Mouse (Mus musculus): Measurements from ENCODE around the gene Pla1a.

The Pla1a gene

DNA sequence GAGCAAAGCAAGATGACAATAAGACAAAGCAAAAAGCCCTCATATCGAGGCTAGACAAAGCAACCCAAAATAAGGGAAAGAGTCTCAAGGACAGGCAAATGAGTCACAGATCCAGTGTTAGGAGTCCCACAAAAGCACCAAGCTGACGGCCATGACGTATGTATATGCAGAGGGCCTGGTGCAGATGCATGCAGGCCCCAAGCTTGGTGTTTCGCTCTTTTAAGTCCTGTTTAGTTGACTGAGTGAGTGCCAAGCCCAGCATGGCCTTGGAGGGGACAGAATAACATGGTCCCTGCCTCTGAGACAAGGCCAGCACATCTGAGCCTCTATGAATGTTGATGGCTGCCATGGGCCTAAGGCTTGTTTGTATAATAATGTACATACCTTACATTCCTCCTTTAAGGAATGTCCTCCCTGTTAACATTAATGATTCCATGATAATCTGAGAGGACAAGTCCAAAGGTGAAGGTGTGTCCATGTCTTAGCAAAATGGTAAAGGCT, 1.4 kb upstream of the Pla1a start:
- no peak for DNase-seq (ENCODE audit: low spot score in 2 of 2)

DNA sequence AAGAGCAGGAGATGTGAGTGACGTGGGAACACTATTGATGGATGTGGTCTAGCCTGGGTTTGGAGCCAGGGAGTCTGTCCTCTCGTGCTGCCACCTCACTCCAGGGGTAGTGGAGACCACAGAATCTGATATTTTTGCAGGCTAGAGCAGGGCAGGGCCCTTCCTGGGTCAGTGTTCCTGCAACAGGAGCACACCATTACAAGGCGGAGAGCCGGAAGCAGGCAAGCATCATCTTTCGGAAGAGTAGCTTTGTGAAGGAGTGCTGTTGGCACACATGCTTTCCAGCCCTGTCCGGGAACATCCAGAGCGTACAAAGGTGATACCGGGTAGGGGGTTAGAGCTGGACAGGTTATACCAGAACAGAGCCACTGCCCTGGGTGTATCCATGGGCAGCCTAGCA, 569 bp upstream of the Pla1a start:
- no peak for DNase-seq (ENCODE audit: low spot score in 2 of 2)

DNA sequence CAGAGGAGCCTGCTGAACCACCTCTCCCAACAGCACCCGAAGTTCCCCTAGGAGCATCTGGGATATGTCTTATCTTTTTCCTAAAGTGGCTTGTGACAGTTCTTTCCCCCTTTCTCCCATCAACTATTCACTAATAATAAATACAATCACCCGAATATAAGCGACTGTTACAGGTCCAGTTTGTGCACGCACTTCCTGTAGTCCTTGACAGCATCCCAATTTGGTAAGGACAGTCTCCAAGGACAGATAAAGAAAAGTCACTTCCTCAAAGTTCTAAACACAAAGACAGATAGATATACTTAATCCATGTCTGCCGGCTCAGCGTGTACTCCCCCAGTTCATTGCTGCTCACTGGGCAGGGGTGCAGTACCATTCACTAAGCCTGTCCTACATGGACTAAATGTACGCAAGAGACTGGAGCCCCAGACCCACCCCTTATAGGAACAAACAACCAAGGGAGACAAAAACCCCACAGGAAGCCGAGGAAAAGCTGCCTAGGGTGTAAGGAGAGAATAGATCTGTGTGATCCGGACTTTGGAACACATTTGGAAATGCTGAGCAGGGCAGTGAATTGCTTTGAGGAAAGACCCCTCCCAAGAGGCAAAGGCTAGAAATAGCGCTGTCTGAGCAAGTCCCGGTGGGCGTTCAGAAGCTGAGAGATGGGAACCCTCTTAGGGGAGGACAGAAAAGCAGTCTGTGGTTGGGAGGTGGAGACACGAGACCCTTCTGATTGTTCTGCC, 1.3 kb downstream of the Pla1a start:
- no peak for DNase-seq (ENCODE audit: low spot score in 2 of 2)

DNA sequence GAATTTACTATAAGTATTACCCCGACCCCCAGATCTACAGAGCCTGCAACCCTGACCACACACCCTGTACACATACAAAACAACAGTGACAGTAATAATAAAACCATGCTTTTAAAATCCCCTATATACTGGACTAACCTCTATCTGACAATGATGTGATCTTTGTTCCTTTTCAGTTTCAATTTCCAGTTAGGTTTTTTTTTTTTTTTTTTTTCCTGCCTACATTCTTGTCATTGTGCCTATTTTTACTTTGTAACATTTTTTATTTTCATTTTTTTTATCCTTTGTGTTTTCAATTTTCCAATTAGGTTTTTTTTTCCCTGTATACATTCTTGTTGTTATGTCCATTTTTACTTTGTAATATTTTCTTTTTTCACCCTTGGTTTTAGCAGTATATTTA, 7.1 kb downstream of the Pla1a start:
- DNase-seq (ENCODE audit: low spot score in 2 of 2) = no peak

DNA sequence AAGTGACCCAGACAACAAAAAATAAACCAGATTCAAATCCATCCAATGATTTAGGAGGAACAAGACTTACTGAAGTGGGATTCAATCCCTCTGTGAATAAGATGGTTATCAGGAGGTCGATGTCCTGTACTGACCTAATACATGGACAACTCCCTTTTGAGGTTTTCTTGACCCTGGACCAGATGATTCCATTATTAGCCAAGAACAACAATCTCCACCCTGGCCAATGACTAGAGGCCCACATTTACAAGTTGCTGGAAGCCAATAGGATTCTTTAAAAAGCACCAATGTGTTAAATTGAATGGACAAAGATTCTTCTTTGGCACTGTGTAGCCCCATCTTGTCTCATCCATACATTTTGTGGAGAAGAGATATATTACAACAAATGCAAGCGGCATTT, 7.6 kb downstream of the Pla1a start:
- DNase-seq (ENCODE audit: low spot score in 2 of 2) = no peak

DNA sequence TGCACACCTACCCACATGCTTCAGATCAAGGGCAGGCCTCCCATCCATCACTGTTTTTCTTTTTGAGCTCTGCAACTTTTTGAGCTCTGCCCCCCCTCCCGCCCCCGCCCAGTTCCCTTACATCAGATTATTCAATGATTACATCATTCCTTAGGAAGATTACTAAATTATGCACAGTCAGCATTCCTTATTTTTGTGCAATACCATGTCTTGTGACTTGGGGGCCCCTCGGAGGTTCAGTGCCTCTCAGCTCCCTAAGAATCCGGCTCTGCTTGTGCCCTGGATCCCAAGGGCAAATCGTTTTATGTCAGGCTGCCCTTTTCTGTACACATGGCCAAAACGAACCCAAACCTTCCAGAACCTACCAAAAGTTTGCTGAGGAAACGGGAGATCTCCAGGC, 18.0 kb downstream of the Pla1a start:
- DNase-seq (ENCODE audit: low spot score in 2 of 2) = no peak

DNA sequence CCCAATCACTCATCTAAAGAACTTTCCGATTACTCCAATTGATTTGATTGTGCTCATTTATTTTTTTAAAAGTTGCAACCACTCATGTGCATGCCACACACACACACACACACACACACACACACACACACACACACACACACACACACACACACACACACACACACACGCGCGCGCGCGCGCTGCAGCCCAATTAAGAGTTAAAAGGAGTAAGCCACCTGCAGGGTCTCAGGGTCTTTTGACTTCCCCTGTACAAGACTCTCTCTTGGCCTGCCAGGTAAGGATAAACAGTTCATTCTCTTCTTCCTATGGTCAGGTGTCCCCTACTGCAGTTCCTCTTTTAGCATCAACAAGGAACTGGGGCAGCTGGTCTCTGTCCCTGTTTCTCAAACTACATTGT, 24.5 kb downstream of the Pla1a start:
- DNase-seq (ENCODE audit: low spot score in 2 of 2) = no peak

DNA sequence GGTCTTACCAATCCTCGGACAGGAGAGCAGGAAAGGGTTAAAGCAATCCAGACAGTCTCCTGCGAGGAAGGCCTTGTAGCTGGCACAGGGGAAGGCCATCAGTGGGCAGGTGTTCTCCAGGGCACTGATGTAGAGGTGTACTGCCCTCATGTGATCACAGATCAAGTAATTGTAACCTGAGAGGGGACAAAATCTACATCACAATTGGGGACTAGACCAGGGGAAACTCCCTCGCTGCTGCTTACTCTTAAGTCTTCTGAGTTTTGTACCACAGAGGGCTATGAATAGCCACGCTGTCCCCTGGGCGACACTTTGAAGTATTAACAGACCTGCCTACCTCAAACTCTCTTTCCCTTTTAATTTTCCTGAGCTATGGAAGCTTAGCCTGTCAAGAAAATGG, 25.4 kb downstream of the Pla1a start:
- DNase-seq (ENCODE audit: low spot score in 2 of 2) = no peak

DNA sequence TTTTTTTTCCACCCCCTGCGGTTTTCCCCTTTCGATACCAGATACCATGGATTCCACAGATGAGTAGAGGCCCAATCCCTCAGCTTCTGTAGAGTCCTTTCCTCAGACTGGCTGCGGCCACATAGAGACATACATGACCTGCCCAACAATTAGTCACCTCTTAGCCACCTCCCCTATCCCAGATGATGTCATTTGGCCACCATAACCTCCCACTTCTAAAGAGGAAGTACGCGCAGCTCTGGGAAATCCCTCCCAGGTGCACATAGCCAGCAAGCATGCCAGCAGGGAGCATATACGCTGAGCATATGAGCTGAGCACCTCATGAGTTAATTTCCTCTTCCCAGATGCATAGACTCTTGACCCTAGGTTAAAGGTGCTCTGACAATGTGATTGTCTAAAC, 26.2 kb downstream of the Pla1a start:
- no peak for DNase-seq (ENCODE audit: low spot score in 2 of 2)

DNA sequence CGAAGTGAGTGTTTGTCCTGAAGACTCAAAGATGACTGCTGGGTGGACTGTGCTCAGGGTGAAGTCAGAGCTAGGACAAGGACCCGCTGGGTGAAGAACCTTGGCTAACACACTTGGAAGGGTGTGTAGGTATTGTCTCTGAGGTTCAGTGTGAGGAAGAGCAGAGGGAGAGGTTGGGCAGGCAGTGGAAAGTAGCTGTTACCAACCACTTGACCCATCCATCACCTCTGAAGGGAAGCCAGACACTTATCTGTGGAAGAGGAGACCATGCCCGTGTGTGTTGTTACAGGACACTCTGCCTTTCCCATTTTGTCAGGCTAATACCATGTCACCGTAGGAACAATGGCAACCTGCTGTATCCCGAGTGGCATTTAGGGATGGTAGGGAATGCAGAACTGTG, 26.7 kb downstream of the Pla1a start:
- DNase-seq (ENCODE audit: low spot score in 2 of 2) = no peak

DNA sequence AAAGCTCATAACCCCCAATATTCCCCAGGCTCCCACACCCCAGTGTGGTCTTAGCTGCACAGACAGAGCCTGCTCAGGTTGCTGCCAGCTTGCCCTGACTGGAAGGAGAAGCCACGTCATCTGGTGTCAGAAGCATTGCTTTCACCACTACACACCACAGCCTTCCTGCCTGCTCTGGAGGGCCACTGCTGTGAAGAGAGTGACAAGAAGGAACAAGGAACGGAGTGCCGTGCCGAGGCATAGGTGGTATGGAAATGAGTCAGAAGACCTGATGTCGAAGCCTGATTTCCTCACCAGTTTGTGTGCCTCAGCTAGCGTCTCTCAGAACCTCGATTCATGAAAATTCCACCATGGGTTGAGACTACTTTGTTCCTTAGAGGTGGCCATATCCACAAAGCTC, 29.3 kb downstream of the Pla1a start:
- DNase-seq (ENCODE audit: low spot score in 2 of 2) = no peak

DNA sequence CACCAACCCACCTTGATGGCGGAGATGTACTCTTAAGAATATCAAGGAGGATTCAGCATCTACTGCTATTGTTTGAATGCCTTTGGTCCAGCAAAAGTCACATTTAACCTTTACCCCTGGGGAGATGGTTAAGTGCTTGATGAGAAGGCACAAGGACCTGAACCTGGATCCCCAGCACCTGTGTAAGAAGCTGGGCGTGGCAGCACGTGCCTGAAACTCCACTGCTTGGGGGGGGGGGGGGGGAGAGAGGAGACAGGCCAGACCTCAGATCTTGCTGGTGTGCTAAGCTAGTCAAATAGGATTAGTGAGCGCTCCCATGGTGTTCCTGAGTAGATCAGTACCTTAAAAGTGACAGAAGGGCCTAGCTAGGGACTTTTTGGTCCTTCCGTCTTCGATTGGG, 31.5 kb downstream of the Pla1a start:
- no peak for DNase-seq (ENCODE audit: low spot score in 2 of 2)

DNA sequence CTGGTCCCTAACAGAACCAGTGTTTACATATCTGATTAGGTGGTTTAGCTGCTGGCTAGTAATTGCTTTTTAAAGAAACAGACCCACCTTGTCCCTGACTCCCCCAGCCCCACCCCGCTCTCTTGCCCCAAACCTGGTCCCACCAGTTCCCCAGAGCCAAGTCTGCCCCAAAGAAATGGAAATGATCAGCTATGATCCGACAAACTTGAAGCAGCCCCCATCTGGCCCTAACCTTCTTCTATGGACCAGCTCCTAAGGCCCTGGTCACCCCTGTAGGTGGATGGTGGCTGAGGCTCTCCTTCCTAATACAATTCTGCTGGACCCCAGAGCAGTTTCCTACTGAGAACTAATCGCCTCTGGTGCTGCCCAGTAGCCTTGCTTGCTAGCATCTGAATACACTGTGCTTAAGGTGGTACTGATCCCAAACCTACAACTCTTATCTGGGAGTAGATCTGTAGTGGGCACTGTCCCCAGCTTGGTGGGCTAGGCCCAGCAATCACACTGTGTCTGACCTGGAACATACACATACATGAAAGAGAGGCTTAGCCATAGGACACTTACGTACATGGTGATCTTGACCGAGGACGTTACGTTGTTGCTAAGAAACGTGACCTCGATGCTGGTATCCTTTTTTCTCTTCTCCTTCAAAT, 32.5 kb downstream of the Pla1a start:
- no peak for DNase-seq (ENCODE audit: low spot score in 2 of 2)

DNA sequence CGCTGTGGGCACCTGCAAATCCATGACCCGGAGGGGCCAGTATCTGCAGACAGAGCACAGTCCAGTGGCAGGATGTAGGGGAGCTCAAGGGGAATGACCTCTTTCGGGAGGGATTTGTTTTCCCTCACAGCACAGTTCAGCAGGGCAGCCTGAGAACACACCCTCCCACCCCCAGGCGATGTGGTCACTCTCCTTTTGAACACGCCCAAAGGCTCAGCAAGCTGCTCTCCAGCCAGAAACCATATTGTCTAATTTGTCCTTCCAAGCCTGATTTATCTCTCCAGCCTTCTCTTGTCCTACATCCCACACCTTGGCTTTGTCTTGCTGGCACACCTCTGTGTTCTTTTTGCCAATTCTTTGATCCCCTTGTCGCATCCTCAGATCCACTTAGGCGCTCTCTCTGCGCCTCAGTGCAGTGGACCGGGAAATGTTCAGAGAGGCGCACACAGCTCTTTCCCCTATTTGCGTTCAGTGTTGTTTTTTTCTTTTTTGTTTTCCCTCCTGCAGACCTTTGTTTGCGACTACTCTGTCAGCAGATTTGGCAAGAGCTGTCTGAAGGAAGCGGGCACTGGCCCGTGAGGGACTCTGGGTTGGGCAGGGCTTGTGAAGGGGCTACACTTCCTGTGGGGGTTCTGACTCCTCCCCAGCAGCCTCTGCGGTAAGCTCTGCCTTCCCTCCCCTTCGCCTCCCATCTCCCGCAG, 33.3 kb downstream of the Pla1a start:
- peak; percentile 38 for DNase-seq (ENCODE audit: low spot score in 2 of 2)

DNA sequence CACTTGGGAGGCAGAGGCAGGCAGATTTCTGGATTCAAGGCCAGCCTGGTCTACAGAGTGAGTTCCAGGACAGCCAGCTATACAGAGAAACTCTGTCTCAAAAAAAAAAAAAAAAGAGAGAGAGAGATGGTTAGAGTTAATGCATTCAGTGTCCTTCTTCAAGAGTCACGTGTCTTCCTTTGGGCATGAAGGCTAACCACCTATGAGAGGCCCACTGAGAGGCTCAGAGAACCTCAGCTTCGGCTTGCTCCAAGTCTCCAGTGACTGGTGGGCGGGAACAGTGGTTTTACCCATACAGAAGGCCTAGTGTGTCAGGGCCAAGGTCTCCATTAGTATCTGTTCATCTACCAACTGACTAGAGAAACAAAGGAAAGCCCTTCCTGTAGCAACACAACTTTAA, 33.9 kb downstream of the Pla1a start:
- no peak for DNase-seq (ENCODE audit: low spot score in 2 of 2)

DNA sequence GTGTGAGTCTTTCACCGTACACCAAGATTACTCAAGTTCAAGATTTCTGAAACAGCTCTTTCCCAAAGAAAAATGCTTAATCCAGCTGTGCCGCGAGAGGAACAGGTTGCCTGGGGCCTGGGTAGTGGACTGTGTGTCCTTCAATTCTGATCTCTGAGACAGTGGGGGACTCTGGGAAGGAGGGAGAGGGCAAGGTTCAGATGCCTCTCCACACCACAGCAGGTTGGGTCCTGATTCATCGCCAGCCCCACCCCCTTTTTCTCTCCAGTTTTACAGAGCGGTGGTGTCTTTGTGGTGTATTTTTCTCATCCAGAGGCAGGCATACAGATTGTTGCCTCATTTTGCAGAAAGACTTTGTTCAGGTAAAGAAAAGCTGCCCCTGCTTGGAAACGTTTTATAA, 34.7 kb downstream of the Pla1a start:
- no peak for DNase-seq (ENCODE audit: low spot score in 2 of 2)

DNA sequence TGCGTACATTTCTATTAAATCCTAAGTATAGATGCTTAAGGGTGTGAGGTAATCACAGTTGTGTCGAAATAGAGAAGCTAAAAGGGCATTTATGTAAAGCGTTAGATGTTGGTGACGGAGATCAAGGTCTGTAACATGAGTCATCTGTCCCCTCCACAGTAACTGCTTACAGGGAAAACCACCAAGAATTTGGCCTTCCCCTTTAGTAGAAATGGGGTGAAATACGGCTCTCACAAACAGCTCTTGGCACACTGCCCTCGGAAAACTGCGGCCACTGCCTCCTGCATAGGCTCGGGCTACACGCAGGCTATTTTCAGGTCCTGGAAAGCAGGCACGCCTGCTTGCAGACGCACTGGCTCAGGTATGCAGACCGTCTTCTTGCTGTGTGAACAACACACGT, 36.8 kb downstream of the Pla1a start:
- DNase-seq (ENCODE audit: low spot score in 2 of 2) = no peak

DNA sequence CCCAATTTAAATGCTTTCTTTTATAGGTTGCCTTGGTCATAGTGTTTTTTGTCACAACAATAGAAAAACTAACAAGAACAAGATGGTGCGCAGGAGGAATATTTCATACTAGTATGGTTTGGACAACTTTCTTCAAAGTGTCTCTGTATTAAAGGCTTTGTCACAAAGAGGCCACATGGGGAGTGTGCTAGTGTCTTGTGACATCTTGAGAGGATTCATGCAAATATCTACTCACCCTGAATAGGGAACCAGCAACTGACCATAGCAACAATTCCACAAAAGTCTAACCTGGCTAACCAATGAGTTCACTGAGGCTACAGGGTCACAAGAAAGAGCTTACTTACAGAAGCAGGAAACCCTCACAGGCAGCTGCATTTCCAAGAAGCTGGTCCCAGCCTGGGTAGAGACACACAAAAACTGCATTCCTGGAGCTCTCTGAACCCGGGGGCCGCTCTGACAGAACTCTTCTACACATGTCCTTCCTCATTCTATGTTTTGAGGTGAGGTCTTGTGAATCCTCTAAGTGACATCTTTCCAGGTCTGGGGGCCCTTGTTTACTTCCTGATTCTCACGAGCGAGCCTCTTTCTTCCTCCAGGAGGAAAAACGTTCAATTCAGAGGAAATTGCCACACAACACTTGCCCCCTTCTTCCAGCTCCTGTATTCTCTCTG, 37.8 kb downstream of the Pla1a start:
- DNase-seq (ENCODE audit: low spot score in 2 of 2) = no peak

DNA sequence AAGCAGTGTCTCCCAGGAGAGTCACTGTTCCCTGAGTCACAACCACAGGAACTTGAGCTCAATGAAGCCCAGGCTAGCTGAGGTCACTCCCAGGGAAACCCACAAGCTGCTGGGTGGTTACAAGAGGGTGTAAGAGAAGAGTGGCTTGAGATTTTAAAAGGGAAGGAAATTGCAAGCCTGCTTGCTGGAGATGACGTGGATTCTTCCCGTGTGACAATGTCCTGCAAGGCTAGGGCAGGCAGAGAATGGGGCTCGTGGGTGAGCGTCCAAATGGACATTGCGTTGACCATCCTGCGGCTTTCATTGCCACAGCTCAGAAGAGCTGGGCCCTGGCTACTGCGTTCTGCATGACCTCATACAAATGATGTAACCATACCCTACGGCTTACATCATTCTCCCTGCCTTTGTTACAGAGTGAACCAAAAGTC, 38.7 kb downstream of the Pla1a start:
- DNase-seq (ENCODE audit: low spot score in 2 of 2) = no peak

DNA sequence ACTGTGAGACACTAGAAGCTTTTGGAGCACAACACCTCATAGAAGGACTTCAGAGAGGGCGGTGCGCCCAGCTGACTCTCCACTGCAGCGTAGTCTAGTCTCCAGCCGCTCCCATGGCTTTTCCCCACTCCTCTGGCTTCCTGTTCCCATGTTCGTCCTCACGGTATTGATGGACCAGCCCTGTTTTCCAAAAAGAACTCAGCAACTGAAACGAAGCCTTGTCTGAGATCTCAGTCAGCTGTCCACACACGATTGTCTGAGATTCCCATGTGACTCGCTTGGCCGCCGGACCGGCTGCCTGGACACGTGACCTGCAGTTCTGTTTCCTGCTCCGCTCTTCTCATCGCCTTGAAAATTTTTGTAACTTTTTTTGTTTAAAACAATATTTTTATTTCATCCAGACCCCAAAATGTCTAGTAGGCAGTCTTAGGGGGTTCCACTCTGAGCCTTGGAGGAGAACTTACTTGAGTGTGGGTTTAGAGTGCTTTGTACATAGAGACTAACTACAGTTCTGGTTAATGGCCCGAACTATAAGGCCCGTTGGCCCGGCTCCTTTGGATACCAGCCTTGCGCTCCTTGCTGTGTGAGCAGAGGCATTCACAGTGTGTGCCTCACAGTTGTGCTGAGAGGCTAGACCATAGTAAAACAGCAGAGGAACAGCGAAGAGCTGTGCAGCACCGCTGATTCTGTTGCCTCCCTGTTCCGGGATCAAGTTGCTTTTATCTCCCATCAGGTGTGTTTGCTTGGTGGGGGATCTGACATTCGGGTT, 40.6 kb downstream of the Pla1a start:
- DNase-seq (ENCODE audit: low spot score in 2 of 2) = no peak

DNA sequence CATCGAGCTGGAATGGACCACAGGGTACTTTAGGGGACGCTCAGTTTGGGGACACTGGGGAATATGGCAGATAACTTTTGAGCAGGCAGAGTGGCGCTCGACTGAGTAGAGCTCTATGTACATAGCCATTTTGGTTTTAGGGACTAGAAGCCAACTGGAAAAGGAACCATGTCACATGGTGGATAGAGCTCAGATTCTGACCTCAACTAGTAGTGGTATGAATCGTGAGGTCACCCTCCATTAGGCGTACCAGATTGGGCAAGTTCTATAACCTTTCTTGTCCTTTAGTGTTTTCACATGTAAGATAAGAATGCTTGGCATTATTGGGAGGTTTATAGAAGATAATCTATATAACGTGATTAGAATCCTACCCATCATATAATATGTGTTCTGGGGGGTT, 42.6 kb downstream of the Pla1a start:
- DNase-seq (ENCODE audit: low spot score in 2 of 2) = no peak
